Mouse (Mus musculus) urinary bladder, postnatal 36 days (tissue): ENCODE measurements around the gene Ccdc87.
"Not testable (repeated sequence)": the region's sequence is repeated elsewhere in the genome, so short reads cannot be mapped to it uniquely, and the experiment has no call there.

ENCODE experiments used
- DNase-seq, 2 experiments: peaks; one replicate each; pipeline ENCODE4 v3.0.0; 2022; ENCODE audit warnings: low spot score in 2 of 2, mixed read lengths in 1 of 2

Gene Ccdc87

GRCm38 (mm10) chr19:4839149-4839548 lies at the start of gene Ccdc87, which contains the start of gene Ccs:
TSS of gene Ccdc87 (plus strand) at chr19:4839366.
TSS of gene Ccs (minus strand) at chr19:4839332.
- peak; percentile 96 to 97 for DNase-seq

DNA sequence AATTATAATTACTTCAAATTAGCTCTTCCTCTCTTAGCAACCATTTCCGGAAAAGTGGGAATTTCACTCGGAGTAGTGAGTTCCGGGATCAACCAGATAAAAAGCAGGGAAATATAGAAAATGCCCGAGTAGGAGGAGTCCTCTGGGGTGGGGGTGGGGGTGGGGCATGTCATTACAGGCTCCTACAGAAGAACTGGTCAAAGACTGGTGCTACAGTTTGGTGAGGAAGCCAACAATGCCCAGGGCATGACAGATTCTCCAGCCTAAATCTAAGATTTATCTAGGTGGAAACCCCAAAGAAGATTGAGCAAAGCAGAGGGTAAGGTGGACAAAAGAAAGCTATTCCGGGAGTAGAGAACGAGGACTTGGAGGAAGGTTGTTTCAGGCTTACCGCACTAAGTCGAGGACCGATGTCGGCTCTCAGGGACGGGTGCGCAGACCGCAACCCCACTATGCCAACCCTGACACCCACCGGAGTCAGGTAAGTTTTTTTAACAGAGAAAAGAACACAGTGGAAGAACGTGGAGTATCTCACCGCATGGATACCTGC lies 45.8 kb upstream of the Ccdc87 start:
- no peak for DNase-seq

DNA sequence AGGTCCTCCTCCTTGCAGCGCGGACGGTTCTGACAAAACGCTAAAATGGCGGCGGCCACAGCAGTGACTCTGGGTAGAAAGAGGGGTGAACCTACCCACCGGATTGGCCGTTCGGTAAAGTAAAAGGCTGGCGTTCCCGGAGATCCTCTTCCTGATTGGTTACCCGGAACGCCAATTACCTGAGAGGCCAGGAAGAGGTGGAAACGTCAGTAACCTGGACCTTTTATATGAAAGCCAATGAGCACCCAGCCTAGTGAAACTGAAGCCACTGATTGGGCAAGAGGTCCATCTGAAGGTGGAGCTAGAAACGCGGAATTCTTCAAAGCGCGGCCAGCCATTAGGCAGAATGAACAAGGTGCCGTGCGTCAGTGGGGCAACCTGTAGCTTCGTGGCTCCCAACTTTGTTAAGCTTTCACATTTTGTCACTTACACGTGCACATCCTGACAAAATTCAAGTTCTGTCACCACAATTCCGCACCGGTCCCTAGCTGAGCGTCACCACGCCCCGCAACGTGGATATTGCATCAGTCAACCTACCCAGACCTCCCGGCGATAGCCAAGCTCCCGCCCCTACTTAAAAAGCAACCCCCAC lies 45.2 kb upstream of the Ccdc87 start, which contains the start of gene Rbm4:
TSS of gene Rbm4 (minus strand) at position 71 of the 592 bp plus-strand sequence.
- DNase-seq: peak; percentile 97 to 98

- DNase-seq: no peak
Observed at GRCm38 (mm10) chr19:4795929-4796328, 43.2 kb upstream of the Ccdc87 start.

DNA sequence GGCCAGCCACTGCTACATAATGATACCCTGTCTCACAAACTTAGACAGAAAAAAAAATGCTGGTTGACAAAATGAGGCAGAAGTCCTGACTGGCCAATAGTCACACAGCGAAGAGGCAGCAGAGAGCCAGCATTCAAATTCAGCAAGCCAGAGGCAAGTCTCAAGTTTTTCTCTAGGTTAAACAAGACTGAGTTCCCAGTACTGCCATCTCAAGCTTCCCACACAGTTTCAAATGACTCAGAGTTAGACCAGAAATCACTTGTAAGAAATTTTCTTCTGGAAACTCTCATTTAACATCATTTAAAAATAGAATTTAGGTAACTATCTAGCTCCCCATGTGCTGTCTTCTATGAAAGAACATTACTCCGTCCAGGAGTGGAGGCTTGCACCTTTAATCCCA lies 41.3 kb upstream of the Ccdc87 start:
- DNase-seq: no peak

GRCm38 (mm10) chr19:4799083-4799482 lies 40.1 kb upstream of the Ccdc87 start:
- DNase-seq: no peak

DNA sequence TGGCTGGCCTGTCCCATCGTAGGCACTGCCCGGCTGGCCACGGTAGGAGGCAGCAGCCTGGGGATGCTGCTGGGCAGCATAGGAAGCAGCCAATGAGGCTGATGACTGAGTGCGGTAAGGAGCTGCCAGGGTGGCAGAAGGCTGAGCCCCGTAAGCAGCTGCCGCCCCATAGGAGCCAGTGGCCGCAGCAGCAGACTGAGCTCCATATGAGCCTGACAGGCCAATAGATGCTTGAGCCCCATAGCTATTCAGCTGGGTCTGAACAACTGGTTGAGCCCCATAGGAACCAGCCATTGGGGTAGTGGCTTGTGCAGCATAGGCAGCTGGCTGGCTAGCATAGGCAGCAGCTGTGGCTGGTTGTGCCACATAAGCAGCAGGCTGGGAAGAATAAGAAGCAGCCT lies 36.5 kb upstream of the Ccdc87 start:
- DNase-seq: no peak

GRCm38 (mm10) chr19:4803283-4803682 lies 35.9 kb upstream of the Ccdc87 start:
- DNase-seq: no peak

- no peak for DNase-seq
Observed at GRCm38 (mm10) chr19:4810309-4810708, 28.9 kb upstream of the Ccdc87 start.

GRCm38 (mm10) chr19:4810746-4811062 lies 28.5 kb upstream of the Ccdc87 start:
- DNase-seq: no peak

GRCm38 (mm10) chr19:4811063-4811908 lies 27.9 kb upstream of the Ccdc87 start, which contains the start of the genes Gm21992 and Rbm14:
TSS of gene Gm21992 (minus strand) at chr19:4811612.
TSS of gene Rbm14 (minus strand) at chr19:4811634.
- DNase-seq: peak; percentile 92 to 99

DNA sequence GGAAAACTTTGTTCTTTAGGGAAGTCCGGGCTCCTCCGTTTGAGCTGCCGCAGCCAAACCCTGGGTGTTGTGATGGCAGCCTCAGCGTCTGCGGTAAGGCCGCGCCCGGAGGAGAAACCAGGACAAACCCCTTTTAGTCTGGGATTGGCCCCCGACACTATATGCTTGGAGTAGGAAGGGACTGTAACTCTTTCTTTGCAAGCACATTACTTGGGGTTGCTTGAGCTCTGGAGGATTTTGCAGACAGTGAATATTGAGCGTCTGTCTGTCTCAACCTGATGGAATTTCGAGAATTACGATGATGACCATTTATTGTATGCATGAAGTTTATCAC lies 27.3 kb upstream of the Ccdc87 start:
- no peak for DNase-seq

- DNase-seq: not testable (repeated sequence)
Observed at GRCm38 (mm10) chr19:4812334-4812949, 26.7 kb upstream of the Ccdc87 start.

GRCm38 (mm10) chr19:4813015-4813414 lies 26.2 kb upstream of the Ccdc87 start:
- no peak for DNase-seq

DNA sequence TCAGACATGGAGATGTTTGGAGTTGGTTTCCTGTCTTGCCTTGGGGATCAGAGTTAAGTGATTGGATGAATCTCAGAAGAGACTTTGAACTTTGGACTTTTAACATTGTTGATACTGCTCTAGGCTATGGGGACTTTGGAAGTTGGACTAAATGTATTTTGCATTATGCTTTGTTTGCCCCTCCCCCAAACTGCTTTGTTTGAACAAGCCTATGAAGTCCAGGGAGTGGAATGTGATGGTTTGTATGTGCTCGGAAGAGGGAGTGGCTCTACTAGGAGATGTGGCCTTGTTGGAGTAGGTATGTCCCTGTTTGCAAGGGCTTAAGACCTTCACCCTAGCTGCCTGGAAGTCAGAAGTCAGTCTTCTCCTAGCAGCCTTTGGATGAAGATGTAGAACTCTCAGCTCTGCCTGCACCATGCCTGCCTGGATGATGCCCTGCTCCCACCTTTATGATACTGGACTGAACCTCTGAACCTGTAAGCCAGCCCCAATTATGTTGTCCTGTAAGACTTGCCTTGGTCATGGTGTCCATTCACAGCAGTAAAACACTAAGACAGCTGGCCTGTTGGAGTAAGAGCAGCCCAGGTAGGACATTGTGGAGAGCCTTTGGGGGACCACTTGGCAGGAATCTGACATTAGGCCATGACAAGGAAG lies 21.9 kb upstream of the Ccdc87 start:
- no peak for DNase-seq

DNA sequence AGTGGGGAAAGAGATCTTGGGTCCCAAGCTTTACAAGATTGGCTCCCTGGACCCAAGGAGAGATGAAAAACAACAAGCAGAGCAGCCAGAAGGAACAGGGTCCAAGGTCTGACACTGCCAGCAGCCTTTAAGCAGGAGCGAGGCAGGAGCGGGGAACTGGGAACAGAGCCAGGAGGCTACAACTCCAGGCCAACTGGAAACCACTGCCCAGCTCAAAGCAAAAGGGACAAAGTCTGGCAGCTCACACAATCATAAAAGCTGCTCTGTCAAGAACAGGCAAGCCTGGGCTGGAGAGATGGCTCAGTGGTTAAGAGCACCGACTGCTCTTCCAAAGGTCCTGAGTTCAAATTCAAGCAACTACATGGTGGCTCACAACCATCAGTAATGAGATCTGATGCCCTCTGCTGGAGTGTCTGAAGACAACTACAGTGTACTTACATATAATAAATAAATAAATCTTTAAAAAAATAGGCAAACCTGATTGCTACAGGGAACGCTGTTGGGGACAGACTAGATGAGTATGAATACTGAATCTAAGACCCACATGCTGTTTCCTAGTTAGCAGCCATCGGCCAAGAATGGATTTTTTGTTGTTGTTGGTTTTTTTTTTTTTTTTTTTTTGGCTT lies 18.4 kb upstream of the Ccdc87 start:
- peak; percentile 29 to 81 for DNase-seq

DNA sequence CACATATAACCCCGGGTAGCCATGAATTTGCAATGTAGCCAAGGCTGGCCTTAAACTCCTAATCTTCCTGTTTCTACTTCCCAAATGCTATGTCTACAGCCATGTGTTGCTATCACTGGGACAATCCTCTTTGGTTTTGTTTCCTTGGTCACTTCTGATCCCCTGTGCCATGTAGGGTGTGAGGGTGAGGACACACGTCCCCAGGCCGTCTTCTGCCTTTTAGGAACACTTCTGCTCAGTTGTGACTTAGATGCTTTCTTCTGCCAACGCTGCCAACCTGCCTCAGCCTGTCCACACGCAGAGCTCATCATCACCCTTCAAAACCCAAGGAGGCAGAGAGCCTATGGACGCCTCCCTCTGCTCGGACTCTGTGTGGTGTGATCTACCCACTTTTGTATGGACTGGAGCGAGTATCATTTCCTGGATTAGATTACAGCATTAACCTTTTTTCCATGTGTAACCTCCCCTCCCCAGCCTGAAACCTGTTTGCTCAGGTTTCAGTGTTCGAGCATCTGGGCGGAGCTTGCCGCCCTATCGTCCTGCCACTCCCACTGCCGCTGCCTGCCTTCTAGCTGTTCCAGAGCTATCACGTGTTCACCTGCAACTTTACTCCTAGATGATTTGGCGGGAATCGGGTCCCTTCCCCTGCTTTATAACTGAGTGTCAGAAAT lies 10.6 kb upstream of the Ccdc87 start:
- peak in 1 of 2 experiments; percentile 23 for DNase-seq

DNA sequence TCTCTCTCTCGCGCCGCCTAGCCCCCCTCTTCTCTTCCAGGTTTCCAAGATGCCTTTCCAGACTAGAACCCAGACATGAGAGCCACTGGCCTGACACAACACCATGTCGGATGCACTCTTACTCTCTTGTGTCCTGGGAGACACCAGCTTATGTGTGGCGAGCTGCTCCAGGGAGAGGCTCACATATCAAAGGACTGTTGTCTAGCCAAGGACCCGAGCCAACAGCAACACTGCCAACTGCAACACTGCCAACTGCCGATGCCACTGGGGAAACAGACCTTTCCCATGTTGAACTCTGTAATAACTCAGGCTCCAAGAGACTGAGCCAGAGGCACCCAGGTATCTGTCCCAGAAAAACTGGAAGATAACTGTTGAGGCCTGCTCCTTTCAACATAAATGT lies 10.0 kb upstream of the Ccdc87 start:
- DNase-seq: peak in 1 of 2 experiments; percentile 76

- no peak for DNase-seq
Observed at GRCm38 (mm10) chr19:4833977-4834376, 5.2 kb upstream of the Ccdc87 start.

DNA sequence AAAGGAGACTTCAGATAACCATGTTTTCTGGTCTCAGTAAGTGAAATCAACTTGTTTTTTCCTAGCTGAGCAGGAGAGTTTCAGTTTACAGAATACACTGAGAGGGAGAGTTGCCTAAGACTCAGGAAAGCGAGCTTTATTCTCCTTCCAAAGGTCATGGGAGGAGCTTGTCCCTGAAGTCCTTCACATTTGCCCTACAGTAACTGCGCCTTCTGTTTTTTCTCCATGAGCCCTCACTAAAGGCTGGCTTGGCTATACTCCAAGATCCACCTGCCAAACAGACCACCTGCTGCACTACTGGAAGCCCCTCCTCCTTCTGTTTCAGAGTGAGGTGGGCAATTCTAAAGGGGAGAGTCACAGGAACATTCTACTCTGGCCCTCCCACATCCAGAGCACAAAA lies 3.1 kb upstream of the Ccdc87 start:
- DNase-seq: no peak

- DNase-seq: no peak
Observed at GRCm38 (mm10) chr19:4837049-4837448, 2.1 kb upstream of the Ccdc87 start.
